Mouse (Mus musculus) neural tube, embryonic 10.5 days (tissue): ENCODE measurements around the gene Ezr.

ENCODE experiments used
- DNase-seq: peaks from one replicate; pipeline ENCODE4 v3.0.0-alpha.2; 2017; ENCODE audit warnings: low spot score; ENCODE audit errors: extremely low spot score

Gene Ezr

GRCm38 (mm10) chr17:6744366-6744765, 38.2 kb downstream of the Ezr start:
- DNase-seq, result no peak

GRCm38 (mm10) chr17:6743787-6744239, 38.8 kb downstream of the Ezr start:
- no peak for DNase-seq

DNA sequence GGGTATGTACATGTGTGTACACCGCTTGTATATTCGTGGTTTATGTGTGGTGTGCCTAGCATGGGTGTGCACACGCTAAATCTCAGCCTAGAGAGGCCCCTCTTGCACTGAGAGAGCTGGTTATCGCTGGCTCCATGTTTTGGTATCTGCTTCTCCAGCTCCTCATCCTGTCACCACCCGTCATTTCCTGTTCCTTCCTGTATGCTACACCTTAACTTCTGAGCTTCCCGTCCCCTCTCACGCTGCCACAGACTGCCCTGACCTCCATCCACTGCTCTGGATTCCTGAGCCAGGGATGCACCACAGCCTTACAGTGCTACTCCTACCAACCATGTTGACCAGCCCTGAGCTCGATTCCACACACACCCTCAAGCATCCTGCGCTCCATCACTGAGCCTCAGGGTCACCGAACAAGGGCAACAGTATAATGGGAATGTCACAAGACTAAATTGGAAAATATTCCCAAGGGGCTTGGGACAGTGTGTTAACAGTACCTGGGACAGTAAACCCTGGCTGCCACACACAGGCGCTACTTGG, 39.5 kb downstream of the Ezr start:
- no peak for DNase-seq

DNA sequence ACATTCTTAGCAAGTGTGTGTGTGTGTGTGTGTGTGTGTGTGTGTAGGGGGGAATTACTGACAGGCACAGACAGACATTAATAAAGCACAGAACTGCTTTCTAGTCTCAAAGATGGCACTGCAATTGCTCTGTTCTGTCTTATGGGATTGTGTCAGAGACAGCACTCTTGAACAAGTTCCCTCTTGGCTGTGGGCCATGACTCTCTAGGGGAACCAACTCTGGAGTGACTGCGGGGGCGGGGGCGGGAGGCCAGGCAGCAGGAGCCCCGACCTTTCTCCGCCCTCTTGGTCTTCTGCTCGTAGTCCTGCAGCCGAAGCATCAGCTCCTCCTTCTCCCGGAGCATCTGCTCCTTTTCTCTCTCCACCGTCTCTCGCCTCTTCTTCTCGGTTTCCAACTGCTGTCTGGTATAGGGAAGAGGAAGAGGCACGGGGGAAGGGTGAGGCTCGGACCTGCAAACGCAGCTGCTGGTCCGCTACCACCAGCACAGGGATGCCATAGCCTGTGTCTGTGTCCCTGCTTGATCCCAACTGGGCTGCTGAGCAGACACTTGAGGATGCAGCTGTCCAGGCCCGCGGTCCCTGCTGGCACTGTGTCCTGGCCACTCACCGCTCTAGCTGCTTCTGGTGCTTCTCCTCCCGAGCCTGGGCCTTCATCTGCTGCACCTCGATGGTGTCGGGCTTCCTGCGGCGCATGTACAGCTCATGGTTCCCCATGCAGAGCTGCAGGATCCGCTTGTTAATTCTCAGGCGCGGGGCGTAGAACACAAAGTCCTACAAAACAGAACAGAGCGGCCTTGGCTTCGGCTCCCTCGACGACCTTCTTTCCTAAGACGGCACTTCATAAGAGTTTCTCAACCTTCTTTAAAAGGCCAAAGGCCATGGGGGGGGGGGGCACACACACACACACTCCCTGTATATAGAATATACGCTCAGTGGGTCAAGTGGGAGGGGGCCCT, 40.2 kb downstream of the Ezr start:
- DNase-seq, result no peak

GRCm38 (mm10) chr17:6741271-6741670, 41.3 kb downstream of the Ezr start:
- DNase-seq, result no peak

GRCm38 (mm10) chr17:6740331-6741170, 42.0 kb downstream of the Ezr start:
- no peak for DNase-seq

DNA sequence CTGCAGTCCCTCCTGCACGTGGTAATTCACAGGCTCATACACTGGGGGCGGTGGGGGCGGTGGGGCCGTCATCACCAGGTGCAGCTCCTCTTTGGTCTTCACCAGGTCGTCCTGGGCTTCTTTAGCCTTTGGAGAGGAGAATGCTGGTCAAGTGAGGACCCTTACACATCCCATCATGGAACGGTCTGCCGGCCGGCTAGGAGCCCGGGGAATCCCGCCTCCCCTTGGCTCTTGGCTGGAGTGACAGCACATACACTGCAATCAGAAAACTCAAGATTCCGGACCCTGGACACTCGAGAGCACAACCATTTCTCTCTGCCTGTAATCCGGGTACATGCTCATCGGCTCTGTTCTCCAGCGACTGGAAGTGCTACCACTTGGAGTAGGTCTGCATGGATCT, 42.8 kb downstream of the Ezr start:
- DNase-seq, result no peak

GRCm38 (mm10) chr17:6739266-6739665, 43.3 kb downstream of the Ezr start:
- DNase-seq, result no peak

DNA sequence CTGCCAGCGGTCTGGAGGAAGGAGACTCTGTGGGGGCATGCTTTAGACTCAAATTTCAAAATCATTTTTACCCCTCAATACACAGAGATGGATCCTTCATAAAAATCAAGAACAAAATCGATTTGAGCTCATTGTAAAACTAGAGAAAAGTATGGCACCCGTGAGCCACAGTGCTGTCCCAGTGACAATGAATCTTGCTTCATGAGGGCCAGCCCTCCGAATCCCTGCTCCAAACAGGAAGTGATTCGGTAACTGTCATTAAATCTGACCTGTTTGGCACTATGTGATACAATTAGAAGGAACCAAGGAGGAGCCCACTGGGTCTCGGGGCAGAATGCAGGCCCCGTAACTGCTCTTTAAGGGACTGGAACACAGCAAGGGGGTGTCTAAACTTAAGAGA, 43.7 kb downstream of the Ezr start:
- DNase-seq, result no peak

- no peak for DNase-seq
Measured at GRCm38 (mm10) chr17:6737273-6737997, 45.1 kb downstream of the Ezr start.

GRCm38 (mm10) chr17:6736306-6737272, 46.0 kb downstream of the Ezr start:
- no peak for DNase-seq

DNA sequence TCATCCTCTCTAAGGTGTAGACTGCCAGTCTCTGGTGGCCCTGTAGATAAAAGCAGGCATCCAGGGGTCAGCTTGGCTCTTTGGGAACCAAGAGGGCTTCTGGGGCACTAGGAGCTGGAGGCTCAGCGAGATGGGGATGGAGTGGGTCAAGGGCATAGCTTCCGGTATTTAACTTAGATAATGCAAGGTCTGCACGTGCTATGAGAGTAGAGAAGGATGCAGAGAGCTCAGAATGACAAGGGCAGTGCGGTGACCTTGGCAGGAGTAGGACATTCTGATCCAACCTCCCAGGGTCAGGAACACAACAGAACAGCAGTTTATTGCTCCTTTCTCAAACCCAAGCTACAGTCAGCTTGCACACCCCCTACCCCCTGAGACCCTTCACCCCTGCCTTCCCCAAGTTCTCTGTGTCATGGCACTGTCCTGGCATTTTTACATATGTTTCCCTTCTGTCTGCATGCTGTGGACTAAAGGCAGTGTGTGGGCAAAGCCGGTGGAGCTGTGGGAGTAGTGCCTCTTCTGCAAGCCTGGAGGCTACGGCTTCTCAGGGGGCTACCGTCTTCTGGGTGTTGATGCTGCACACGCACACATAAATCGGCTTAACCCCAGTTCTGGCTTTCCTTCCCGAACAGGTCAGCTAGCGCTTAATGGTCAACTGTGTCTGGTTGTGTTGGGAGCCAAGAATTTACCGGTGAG, 47.7 kb downstream of the Ezr start:
- no peak for DNase-seq

- no peak for DNase-seq
Measured at GRCm38 (mm10) chr17:6733322-6733875, 49.2 kb downstream of the Ezr start.

DNA sequence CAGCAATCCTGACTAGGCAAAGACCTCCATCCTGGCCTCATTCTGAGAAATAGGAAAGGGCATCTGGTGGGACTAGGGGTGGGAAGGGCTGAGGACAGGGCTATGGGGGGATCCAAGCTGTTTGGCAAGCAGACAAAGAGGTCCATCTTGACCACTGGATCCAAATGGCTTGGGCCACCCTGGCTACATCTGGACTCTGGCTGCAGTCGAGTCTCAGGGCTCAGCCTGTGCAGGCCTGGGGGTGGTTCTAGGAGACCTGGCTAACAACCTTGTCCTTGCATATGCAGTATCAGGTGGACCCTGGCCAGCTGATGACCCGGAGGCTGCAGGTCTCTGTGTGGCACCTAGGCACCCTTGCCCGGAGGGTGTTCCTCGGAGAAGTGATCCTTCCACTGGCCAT, 49.9 kb downstream of the Ezr start:
- DNase-seq, result peak; percentile 11

GRCm38 (mm10) chr17:6731634-6732033, 51.0 kb downstream of the Ezr start:
- DNase-seq, result peak; percentile 7

DNA sequence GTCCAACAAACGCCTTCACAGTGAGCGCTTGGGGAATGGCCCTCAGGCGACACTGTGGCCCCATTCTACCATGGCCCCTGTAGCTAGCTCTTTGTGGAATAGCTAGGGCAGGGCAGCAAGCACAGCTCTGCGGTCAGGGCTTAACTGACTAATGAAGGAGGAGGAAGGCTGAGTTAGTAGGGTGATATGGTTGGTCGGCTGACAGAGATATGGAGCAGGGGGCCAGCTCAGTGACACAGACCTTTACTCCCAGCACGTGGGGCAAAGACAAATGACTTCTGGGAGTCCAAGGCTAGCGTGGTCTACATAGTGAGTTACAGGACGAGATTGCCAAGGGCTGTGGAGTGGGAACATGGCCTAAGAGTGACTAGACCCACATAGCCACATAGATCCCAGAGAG, 51.5 kb downstream of the Ezr start:
- DNase-seq, result peak; percentile 11

DNA sequence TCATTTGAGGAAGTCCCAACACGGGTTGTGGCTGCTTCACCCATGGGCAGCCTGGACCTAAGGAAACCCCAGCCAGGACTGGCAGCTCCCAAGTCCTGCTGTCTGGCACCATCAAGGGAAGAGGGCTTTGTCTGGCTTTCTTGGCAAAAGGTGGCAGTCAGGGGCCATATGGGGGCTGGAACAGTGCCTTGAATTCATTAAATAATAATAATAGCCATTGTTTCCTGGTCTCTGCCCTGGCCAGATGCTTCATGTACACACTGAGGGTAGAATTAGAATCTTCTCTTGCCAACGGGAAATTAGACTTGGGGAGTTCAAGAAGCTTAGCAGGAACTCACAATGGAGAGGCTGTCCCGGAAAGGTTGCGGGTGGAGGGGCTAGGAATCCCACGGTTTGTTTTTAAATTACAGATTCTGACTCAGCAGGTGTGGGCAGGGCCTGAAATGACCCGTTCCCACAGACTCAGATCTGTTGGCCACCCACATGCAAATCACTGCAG, 53.3 kb downstream of the Ezr start:
- DNase-seq, result peak; percentile 12

- no peak for DNase-seq
Measured at GRCm38 (mm10) chr17:6727996-6728610, 54.5 kb downstream of the Ezr start.
